Mouse (Mus musculus) megakaryocyte, embryonic 14.5 days (primary cell): ENCODE measurements around the gene Pum1. TPM values are rescaled to one million over a fixed set of nuclear protein-coding genes. Genes with fewer than 3 reads are reported as not detected.

Source experiments
- H3K27me3 ChIP-seq: replicated peaks from 2 replicates; pipeline ENCODE3; 2012; ENCODE audit warnings: inconsistent platforms
- H3K36me3 ChIP-seq: replicated peaks from 2 replicates; pipeline ENCODE3; 2012; ENCODE audit warnings: low read length, inconsistent platforms, mixed read lengths
- H3K4me1 ChIP-seq: 2 replicates; pipeline ENCODE4 v1.6.1; 2012; ENCODE audit warnings: inconsistent platforms
- H3K4me3 ChIP-seq: replicated peaks from 2 replicates; pipeline ENCODE3; 2012; ENCODE audit warnings: moderate library complexity, mild to moderate bottlenecking, inconsistent platforms
- H3K9me3 ChIP-seq: 2 replicates; pipeline ENCODE4 v1.6.1; 2012; ENCODE audit warnings: inconsistent platforms
- FLI1 ChIP-seq: IDR thresholded peaks from 2 replicates; pipeline ENCODE4 v1.6.1; 2012; ENCODE audit warnings: low read length, inconsistent platforms, mixed read lengths
- GATA1 ChIP-seq: IDR thresholded peaks from 3 replicates; pipeline ENCODE4 v1.6.1; 2012; ENCODE audit warnings: mixed read lengths, low read length, inconsistent platforms, borderline replicate concordance
- polyA plus RNA-seq: library from polyadenylated mRNA; stranded (reverse); fragments of >175 nt; gene quantifications from 2 replicates; pipeline ENCODE4 v1.2.3, GENCODE M21; 2012; ENCODE audit warnings: low replicate concordance; ENCODE audit not compliant: insufficient read depth

Pum1 gene
- polyA plus RNA-seq, 1 experiment = 7.0 TPM

DNA sequence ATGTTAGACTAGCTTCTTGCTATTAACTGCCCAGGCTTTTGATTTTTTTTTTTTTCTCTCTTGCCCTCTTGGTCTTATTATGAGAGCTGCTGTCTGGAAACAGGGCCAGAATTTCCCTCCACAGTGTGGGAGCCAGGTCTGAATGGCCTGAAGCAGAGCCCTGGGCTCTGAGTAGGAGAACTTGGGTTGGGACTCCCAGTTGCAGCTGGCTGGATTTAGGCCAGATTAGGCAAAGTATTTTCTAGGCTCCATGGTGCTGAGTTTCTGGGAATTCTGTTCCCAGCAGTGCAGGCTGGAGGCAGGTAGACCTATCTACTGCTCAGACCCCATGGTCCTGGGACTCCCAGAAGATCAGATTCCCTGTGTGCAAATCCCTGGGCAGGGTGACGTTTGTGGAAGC lies 135.3 kb downstream of the Pum1 start:
- H3K4me1 ChIP-seq = peaks cover 32% of the 10 kb centered on the region; the same call in 1 of the 2 replicates
- H3K36me3 ChIP-seq = no peaks in the 10 kb centered on the region
- H3K4me3 ChIP-seq = no peak overlapping the region
- H3K27me3 ChIP-seq = peaks cover 88% of the 10 kb centered on the region
- no peaks in the 10 kb centered on the region for H3K9me3 ChIP-seq
- TF ChIP-seq FLI1 (no peak), GATA1 (no peak)

DNA sequence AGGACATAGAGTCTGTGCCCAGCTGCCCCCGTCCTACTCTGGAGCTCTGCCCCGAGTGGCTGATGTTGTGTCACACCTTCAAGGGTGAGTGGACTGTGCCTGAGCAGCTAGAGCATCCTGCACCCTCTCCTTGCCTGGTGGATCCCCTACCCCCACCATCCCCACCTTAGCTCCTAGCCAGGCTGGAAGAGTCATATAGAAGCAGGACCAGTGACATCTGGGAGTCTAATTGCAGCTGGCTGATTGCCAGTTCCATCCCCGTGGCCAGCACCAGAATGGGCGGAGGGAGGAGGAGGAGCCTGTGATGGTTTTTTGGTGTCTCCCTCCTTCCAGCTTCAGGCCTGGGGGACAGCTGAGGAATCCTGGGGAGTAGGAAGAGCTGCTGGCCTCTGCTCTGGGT lies 136.0 kb downstream of the Pum1 start:
- TF ChIP-seq GATA1 = no peak
- no peak for TF ChIP-seq FLI1
- Histone ChIP-seq H3K4me1 (peaks cover 32% of the 10 kb centered on the region; the same call in 1 of the 2 replicates), H3K4me3 (no peak overlapping the region), H3K36me3 (no peaks in the 10 kb centered on the region), H3K27me3 (peaks cover 90% of the 10 kb centered on the region), H3K9me3 (no peaks in the 10 kb centered on the region)

DNA sequence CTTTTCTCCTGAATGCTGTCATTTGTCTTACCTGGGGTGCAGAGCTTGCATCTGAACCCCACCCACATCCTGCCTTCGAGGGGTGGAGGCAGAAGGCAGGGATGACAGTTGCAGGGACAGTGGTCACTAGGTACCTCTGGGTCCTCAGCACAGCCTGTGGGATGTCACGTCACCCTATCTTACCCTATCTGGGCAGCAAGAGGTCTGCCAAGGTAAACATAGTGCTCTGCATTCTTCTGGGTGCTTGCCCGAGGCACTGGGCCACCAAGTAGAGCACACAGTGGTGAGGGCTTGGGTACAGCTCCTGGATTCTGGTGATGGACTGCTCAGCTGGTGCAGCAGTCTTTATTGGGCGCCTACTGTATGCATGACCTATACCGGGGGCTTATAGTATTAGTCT lies 136.5 kb downstream of the Pum1 start:
- Histone ChIP-seq H3K4me3 (no peak overlapping the region), H3K36me3 (no peaks in the 10 kb centered on the region), H3K4me1 (peaks cover 28% of the 10 kb centered on the region; the same call in 1 of the 2 replicates), H3K27me3 (peaks cover 89% of the 10 kb centered on the region), H3K9me3 (no peaks in the 10 kb centered on the region)
- TF ChIP-seq GATA1 = no peak
- TF ChIP-seq FLI1 = no peak

DNA sequence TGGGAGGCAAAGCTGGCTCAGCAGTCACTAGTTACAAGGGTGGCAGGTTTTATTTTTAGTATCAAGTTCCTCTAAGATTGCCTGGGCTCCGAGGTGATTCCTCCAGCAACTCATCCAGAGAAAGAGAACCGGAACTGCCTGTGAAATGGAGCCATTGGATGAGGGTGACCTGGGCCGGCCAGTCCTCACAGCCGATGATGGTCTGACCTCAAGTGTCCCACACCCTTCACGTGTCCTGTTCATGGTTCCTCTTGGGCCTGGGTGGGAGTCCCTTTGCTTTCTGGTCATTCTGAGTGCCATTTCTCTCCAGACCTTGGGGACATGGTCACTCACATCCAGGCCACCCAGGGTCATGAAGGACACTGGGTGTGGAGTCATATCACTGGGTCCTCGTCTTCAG lies 137.0 kb downstream of the Pum1 start:
- H3K4me1 ChIP-seq = peaks cover 24% of the 10 kb centered on the region; the same call in 1 of the 2 replicates
- H3K36me3 ChIP-seq = no peaks in the 10 kb centered on the region
- no peak overlapping the region for H3K4me3 ChIP-seq
- peaks cover 88% of the 10 kb centered on the region for H3K27me3 ChIP-seq
- TF ChIP-seq FLI1 = no peak
- no peak for TF ChIP-seq GATA1
- H3K9me3 ChIP-seq = no peaks in the 10 kb centered on the region

DNA sequence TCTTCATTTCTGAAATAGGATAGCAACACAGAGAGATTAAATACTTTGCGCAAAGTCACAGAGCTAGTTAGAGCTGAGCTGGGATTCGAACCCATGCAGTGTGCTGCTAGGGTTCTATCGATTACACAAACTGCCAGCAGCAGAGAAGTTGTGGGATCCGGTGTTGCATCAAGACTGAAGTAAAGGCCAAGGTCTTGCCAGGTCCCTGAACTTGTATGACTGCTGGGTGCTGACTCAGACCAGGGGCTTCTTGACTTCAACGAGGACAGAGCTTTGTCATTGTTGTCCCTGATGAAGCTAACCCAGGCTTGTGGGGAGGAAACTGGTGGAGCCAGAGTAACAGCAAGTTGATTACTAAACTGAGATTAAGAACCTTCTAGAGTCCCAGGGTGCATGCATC lies 138.1 kb downstream of the Pum1 start:
- no peak for TF ChIP-seq FLI1
- no peak for TF ChIP-seq GATA1
- peaks cover 88% of the 10 kb centered on the region for H3K27me3 ChIP-seq
- no peak overlapping the region for H3K4me3 ChIP-seq
- H3K36me3 ChIP-seq = no peaks in the 10 kb centered on the region
- H3K4me1 ChIP-seq = peaks cover 24% of the 10 kb centered on the region; the same call in 1 of the 2 replicates
- H3K9me3 ChIP-seq = no peaks in the 10 kb centered on the region

DNA sequence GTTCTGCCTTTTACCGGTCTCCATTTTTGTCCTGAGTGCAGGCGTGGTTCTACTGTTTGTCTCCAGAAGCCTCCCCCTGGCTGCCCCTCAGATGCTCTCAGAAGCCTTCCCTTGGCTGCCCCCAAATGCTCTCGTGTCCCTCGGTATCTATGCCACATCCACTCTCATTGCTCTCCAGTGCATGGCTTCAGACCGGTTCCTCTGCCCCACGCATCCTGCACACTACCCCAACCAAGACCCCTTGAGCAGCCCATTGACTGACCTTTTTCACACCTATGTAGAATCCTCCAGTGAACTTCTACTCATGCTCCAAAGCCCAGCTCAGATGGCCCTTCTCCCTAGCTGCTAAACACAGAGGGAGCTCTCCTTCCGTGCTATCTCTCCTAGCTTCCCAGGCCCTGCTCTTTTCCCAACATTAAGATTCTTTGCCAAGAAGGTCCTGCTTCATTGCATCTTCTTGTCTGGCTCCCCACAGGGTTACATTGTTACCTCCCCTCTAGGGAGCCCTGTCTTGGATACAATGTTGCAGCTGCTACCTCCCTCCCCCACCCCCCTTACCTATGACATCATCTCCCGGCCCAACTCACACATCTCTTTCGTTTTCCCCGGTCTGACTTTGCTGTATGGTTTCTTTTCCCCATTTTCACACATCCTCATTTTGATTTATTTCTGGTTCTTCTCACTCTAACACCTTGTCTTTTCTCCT lies 138.7 kb downstream of the Pum1 start:
- Histone ChIP-seq H3K27me3 (peaks cover 83% of the 10 kb centered on the region), H3K9me3 (no peaks in the 10 kb centered on the region), H3K4me3 (peak overlapping the region; percentile 10), H3K4me1 (peaks cover 24% of the 10 kb centered on the region; the same call in 1 of the 2 replicates), H3K36me3 (no peaks in the 10 kb centered on the region)
- no peak for TF ChIP-seq GATA1
- TF ChIP-seq FLI1 = no peak

DNA sequence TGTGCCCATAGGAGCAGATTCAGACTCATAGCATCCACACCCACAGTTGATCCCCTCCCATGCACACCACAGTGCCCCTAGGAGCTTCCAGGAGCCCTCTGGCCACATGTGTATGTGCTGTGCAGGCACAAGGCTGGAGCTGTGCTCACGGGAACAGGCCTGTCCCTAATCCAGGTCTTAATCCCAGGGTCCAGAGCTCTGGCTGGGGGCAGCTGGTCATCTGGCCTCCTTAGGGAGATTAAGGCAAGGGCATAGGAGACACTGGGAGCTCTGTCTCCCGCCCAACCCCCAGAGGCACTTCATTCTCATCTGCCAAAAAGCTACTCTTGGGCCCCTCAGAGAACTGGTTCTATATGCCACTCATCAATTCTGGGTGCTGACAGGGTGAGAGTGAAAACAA lies 140.5 kb downstream of the Pum1 start:
- no peaks in the 10 kb centered on the region for H3K9me3 ChIP-seq
- no peak for TF ChIP-seq GATA1
- no peak for TF ChIP-seq FLI1
- peaks cover 24% of the 10 kb centered on the region; the same call in 1 of the 2 replicates for H3K4me1 ChIP-seq
- H3K27me3 ChIP-seq = peaks cover 73% of the 10 kb centered on the region
- H3K4me3 ChIP-seq = peak overlapping the region; percentile 15
- no peaks in the 10 kb centered on the region for H3K36me3 ChIP-seq

DNA sequence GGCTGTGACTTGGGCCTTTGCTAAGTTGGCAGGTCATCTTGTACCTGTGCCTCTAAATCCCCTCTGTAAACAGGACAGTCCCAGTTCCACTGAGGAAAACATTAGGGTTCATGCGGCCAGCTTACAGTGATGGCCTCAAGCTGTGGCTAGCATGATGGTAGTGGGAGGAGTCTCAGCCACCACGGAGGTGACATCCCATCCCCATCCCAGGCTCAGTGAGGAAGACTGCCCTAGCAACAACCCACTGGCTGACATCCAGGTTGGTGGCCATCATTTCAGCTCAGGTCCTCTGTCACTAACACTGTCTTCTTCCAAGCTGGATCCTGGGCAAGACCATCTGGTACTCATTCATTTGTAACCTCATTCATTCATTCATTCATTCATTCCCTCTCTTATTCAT lies 141.2 kb downstream of the Pum1 start:
- peaks cover 21% of the 10 kb centered on the region; the same call in 1 of the 2 replicates for H3K4me1 ChIP-seq
- peaks cover 73% of the 10 kb centered on the region for H3K27me3 ChIP-seq
- TF ChIP-seq GATA1 (no peak), FLI1 (no peak)
- H3K4me3 ChIP-seq = no peak overlapping the region
- H3K9me3 ChIP-seq = no peaks in the 10 kb centered on the region
- no peaks in the 10 kb centered on the region for H3K36me3 ChIP-seq

DNA sequence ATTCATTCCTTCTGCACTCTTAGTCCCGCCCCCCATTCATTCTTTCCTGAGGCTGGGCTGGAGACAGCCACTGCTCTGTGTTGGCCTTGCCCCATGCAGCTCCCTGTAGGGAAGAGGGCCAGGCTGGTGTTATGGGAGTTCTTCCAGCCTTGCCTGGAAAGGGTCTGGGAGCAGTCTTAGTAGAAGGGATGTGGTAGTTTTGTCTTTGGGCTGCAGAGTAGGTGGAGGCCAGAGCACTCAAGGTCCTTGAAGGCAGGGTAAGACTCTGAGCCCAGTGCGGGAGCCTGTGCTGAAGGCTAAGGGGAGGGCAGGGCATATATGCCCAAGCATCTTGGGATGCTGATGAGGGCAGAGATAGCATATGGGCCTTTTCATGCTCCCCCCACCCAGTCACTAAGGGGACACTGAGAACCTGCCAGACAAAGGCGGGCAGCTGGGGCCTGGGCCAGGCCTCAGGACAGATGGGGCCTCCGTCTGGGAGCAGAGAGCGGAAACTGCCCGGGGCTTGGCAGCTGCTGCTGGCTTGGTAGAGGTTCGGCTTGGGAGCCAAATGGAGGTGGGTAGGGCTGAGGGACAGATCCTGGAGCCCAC lies 141.7 kb downstream of the Pum1 start:
- TF ChIP-seq FLI1 = no peak
- no peak for TF ChIP-seq GATA1
- Histone ChIP-seq H3K4me3 (no peak overlapping the region), H3K9me3 (no peaks in the 10 kb centered on the region), H3K27me3 (peaks cover 73% of the 10 kb centered on the region), H3K4me1 (peaks cover 17% of the 10 kb centered on the region; the same call in 1 of the 2 replicates), H3K36me3 (no peaks in the 10 kb centered on the region)

DNA sequence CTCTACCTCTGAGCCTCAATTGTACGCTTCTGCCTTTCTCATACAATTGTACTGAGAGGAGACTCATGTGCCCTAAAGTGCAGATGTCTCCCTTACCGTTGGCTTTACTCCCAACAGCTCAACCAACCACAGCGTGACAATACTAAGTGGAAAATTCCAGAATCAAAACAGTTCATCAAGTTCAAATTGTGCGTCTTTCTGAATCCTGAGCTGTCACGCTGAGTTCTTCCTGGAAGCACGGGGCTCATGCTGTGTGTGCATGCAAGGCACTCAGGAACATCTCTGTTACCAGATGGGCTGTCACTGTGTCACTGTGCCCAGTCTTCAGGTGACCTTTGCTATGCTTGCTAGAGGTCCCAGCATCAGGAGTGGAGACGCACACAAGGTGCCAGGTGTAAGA lies 142.6 kb downstream of the Pum1 start:
- H3K4me1 ChIP-seq = peaks cover 17% of the 10 kb centered on the region; the same call in 1 of the 2 replicates
- no peaks in the 10 kb centered on the region for H3K36me3 ChIP-seq
- no peaks in the 10 kb centered on the region for H3K9me3 ChIP-seq
- no peak for TF ChIP-seq GATA1
- no peak for TF ChIP-seq FLI1
- H3K4me3 ChIP-seq = no peak overlapping the region
- peaks cover 66% of the 10 kb centered on the region for H3K27me3 ChIP-seq

DNA sequence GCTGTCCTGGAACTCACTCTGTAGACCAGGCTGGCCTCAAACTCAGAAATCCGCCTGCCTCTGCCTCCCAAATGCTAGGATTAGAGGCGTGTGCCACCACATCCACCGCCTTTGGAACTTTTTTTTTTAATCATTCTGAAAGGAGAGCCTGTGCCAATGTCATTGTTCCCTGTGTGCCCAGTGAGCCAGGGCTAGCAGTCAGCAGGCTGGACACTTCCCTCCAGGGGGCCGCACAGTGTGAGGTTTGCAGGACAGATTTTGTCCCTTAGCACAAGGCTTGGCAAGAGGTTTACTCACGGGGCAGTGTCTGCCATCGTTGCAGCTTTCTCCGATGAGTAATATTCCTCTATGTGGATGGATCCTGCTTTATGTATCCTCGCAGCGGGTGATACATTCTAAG lies 143.6 kb downstream of the Pum1 start:
- Histone ChIP-seq H3K36me3 (no peaks in the 10 kb centered on the region), H3K4me1 (peaks cover 11% of the 10 kb centered on the region; the same call in 1 of the 2 replicates), H3K9me3 (no peaks in the 10 kb centered on the region), H3K27me3 (peaks cover 72% of the 10 kb centered on the region), H3K4me3 (no peak overlapping the region)
- TF ChIP-seq GATA1 = no peak
- TF ChIP-seq FLI1 = no peak
